Mouse (Mus musculus): ENCODE results near the gene Gm9639.
"Not testable (repeated sequence)": the region's sequence is repeated elsewhere in the genome, so short reads cannot be mapped to it uniquely, and the experiment has no call there.

Gene Gm9639

GRCm38 (mm10) chr10:77794976-77795375, at the start of gene Gm9639:
Gm9639 (minus strand) TSS chr10:77795076.
- DNase-seq (ENCODE audit: low spot score): no peak

- no peak for DNase-seq (ENCODE audit: low spot score)
Measured at GRCm38 (mm10) chr10:77839006-77839405, 44.1 kb upstream of the Gm9639 start.

GRCm38 (mm10) chr10:77835647-77836046, 40.8 kb upstream of the Gm9639 start, which contains the start of gene Krtap10-10:
Krtap10-10 (plus strand) TSS chr10:77835947.
- no peak for DNase-seq (ENCODE audit: low spot score)

- no peak for DNase-seq (ENCODE audit: low spot score)
Measured at GRCm38 (mm10) chr10:77826951-77827350, 32.1 kb upstream of the Gm9639 start, which contains the start of gene Krtap10-4. Krtap10-4 (minus strand) TSS chr10:77827095.

GRCm38 (mm10) chr10:77819203-77819602, 24.3 kb upstream of the Gm9639 start:
- DNase-seq (ENCODE audit: low spot score): no peak

GRCm38 (mm10) chr10:77818523-77818922, 23.6 kb upstream of the Gm9639 start:
- DNase-seq (ENCODE audit: low spot score): no peak

GRCm38 (mm10) chr10:77815514-77815913, 20.6 kb upstream of the Gm9639 start:
- no peak for DNase-seq (ENCODE audit: low spot score)

- DNase-seq (ENCODE audit: low spot score): no peak
Measured at GRCm38 (mm10) chr10:77814382-77814781, 19.5 kb upstream of the Gm9639 start, which contains the start of gene Gm2696. Gm2696 (plus strand) TSS chr10:77814682.

GRCm38 (mm10) chr10:77811743-77812142, 16.9 kb upstream of the Gm9639 start, which contains the start of gene Gm9507:
Gm9507 (minus strand) TSS chr10:77811843.
- no peak for DNase-seq (ENCODE audit: low spot score)

- no peak for DNase-seq (ENCODE audit: low spot score)
Measured at GRCm38 (mm10) chr10:77804095-77804494, 9.2 kb upstream of the Gm9639 start.

- no peak for DNase-seq (ENCODE audit: low spot score)
Measured at GRCm38 (mm10) chr10:77798921-77799508, 4.1 kb upstream of the Gm9639 start, which contains the start of gene Gm19668. Gm19668 (minus strand) TSS chr10:77799133.

GRCm38 (mm10) chr10:77798164-77798920, 3.5 kb upstream of the Gm9639 start:
- DNase-seq (ENCODE audit: low spot score): not testable (repeated sequence)

GRCm38 (mm10) chr10:77797677-77798076, 2.8 kb upstream of the Gm9639 start:
- DNase-seq (ENCODE audit: low spot score): no peak

- no peak for DNase-seq (ENCODE audit: low spot score)
Measured at GRCm38 (mm10) chr10:77788621-77789020, 6.3 kb downstream of the Gm9639 start.

- DNase-seq (ENCODE audit: low spot score): not testable (repeated sequence)
Measured at GRCm38 (mm10) chr10:77787876-77788275, 7.0 kb downstream of the Gm9639 start, which contains the start of gene Gm7137. Gm7137 (minus strand) TSS chr10:77788200.

- not testable (repeated sequence) for DNase-seq (ENCODE audit: low spot score)
Measured at GRCm38 (mm10) chr10:77783396-77783795, 11.5 kb downstream of the Gm9639 start.

- not testable (repeated sequence) for DNase-seq (ENCODE audit: low spot score)
Measured at GRCm38 (mm10) chr10:77782442-77782841, 12.4 kb downstream of the Gm9639 start, which contains the start of gene Gm3250. Gm3250 (minus strand) TSS chr10:77782542.

- DNase-seq (ENCODE audit: low spot score): not testable (repeated sequence)
Measured at GRCm38 (mm10) chr10:77776844-77777243, 18.0 kb downstream of the Gm9639 start, which contains the start of gene Gm7138. Gm7138 (minus strand) TSS chr10:77776944.

- DNase-seq (ENCODE audit: low spot score): not testable (repeated sequence)
Measured at GRCm38 (mm10) chr10:77772142-77772541, 22.7 kb downstream of the Gm9639 start.

GRCm38 (mm10) chr10:77771225-77771624, 23.7 kb downstream of the Gm9639 start, which contains the start of gene Gm3238:
Gm3238 (minus strand) TSS chr10:77771325.
- not testable (repeated sequence) for DNase-seq (ENCODE audit: low spot score)

- DNase-seq (ENCODE audit: low spot score): no peak
Measured at GRCm38 (mm10) chr10:77769727-77770126, 25.1 kb downstream of the Gm9639 start.

- DNase-seq (ENCODE audit: low spot score): not testable (repeated sequence)
Measured at GRCm38 (mm10) chr10:77759582-77759981, 35.3 kb downstream of the Gm9639 start, which contains the start of gene Gm3233. Gm3233 (minus strand) TSS chr10:77759682.

GRCm38 (mm10) chr10:77753448-77753847, 41.4 kb downstream of the Gm9639 start:
- no peak for DNase-seq (ENCODE audit: low spot score)

Data from layer of hippocampus, adult 11-12 months (tissue).